Mouse (Mus musculus) cerebellum, adult 11 months (tissue): ENCODE measurements around the gene S100b.

Experiments used
- DNase-seq: peaks from one replicate; pipeline ENCODE4 v3.0.0; 2022

Gene S100b

DNA sequence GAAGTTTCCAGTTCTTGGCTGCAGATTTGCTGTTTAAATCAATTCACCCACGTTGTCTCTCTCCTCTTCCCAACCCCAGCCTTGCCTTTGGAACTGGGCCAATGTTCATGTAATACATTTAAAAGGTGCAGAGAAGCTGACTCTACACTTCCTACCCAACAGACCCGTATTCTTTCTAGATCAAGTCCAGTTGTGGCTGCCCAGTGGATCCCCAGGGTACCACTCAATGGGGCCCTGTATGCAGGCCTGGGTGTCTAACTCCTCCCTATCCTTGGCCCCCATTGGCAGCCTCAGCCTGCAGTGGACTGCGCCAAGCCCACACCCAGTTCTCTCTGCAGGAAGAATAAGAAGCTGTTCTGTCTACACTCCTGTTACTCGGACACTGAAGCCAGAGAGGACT lies at the start of gene S100b:
Gene S100b (plus strand): TSS at position 318 of the 400 bp plus-strand sequence.
- no peak for DNase-seq

DNA sequence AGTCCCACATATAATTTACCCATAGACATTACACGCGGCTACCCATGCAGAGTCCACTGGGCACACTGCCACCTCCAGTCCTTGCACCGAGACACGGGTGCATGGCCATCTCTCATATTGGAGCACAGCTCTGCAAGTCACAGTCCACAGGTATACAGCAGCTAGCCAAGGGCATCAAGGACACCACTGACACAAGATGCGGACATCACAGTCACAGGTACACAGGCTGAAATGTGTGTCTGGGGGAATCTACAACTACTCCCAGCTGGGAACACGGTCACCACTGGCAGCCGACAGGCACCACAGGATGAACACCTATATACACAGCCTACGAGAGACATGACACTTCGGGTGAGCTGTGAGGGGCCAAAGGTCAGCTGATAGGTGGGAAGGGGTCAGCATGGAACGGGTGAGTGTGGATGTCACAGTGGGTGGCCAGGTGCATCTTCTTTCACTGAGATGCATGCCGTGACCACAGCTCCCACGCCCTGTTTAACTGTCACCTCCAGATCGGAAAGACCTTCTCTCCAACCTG lies 46.3 kb upstream of the S100b start:
- no peak for DNase-seq

DNA sequence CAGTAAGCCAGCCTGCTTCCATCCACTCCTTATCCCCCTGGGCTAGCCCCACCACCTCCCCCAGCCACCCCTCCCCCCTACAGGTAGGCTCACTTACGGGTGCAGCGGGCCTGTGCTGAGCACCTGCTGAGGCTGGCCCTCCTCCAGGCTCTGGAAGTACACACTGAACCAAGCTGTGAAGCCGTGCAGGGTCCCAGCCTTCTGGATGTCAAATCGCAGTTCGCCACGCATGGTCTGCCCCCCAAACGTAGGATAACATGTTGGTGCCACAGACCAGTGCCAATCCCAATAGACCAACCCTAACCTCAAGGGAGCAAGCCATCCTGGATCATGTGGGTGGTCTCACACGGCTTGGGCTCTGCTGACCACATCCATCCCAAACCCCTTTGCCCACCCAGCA lies 44.4 kb upstream of the S100b start:
- no peak for DNase-seq

DNA sequence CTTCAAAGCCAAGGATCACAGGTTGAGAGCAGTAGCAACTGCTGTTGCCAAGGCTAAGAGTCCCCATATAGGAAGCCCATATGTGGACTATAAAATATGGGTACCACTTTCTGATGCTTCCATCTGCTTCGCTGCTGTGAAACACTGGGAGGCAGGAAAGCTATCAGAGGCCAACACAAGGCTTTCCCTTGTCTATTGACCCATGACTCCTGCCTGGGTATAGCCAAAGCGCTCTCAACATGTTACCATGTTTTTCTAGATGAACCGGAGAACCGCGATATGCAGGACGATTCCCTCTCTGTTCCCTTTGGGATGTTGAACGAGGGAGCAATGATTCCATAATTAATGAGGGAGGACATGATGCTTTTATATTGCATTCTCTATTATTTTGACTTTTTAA lies 42.8 kb upstream of the S100b start:
- DNase-seq: no peak

DNA sequence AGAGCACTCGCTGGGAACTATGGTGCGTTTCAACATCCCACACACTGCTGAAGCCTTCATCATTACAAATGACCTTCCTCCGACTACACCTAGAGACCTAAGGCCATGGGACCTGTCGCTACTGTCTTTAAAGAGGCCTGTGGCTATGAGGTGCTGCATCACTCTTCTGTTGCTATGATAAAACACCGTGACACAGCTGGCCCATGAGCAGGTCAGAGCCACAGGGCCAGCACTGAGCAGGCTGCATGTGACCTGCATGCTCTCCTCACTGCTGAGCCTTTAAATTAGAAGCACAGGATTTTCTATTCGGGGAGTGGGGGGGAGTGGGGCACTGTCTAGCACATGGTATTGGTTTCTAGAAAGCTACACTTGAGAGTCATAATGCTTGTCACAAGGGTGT lies 41.5 kb upstream of the S100b start:
- no peak for DNase-seq

DNA sequence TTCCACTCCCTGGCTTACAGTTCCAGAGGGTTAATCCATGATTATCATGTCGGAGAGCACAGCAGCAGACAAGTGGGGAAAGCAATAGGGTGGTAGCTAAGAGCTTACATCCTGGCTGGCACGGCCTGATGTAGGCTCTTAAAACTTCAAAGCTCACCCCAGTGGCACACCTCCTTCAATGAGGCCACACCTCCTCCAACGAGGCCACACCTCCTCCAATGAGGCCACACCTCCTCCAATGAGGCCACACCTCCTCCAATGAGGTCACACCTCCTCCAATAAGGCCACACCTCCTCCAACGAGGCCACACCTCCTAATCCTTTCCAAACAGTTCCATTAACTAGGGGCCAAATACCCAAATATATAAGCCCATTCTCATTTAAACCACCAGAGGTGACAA lies 39.5 kb upstream of the S100b start:
- DNase-seq: no peak

DNA sequence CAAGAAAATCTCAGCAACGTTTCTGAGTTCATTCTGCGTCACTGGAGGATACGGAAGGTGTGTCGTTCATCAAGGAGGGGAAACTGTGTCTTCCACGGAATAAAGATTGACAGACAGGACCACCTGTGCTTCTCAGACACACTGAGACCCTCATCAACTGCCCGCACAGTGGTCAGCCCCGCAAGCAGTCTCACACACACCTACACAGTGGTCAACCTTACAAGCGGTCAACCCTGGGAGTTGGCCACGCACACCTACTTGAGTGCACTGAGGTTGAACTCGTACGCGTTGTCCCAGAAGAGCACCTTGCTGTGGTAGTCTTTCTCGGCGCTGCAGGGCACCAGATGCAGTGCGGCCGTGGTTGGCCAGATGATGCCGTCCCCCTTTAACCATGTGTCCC lies 36.6 kb upstream of the S100b start:
- DNase-seq: no peak

DNA sequence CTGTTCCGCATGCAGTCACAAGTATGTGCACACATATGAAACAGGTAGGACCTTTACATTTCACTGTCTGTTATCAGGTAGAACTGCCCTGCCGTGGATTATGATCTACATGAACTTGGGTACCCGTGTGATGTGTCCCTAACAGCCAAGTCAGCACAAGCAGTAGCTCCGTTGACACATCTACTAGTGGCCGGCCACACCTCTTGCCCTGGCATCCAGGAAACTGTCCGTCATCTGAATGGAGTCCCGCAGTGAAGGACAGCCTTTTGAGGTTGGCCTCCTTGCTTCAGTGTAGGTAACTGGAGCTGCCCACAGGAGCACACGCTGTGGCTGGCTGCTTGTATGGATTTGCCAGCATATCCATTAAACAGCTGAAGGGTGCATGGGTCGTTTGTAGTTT lies 35.4 kb upstream of the S100b start:
- no peak for DNase-seq

DNA sequence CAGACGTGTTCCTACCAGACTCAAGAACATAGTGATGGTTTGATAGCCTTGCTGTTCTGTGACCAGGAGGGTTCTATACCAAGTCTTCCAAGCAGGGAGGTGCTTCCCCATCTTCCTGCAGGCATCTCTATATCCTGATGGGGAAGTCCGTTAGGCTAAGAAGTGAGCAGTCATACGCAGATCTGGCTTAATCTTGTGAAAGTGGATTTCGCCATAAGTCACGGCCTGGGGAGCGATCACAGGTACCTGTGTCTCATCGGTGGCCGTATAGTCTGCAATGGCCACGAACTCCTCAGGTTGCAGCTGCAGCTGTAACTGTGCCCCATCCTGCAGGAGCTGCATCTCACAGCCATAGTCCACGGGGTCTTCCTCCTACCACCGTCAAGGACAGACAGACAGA lies 27.7 kb upstream of the S100b start:
- DNase-seq: no peak

DNA sequence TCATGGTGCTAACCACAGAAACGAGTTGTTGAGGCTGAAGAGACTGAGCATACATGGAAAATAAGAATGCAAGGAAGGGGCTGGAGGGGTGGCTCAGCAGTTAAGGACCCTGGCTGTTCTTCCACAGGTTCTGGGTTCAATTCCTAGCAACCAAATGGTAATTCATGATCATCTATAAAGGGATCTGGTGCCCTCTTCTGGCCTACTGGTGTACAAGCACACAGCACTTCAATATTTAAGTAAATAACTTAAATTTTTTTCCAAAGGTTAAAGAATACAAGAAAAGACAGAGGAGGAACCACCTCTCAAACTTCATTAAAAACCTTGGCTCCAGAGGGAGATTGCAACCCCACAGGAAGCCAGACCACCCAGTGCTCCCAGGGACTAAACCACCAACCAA lies 24.0 kb upstream of the S100b start:
- DNase-seq: no peak

DNA sequence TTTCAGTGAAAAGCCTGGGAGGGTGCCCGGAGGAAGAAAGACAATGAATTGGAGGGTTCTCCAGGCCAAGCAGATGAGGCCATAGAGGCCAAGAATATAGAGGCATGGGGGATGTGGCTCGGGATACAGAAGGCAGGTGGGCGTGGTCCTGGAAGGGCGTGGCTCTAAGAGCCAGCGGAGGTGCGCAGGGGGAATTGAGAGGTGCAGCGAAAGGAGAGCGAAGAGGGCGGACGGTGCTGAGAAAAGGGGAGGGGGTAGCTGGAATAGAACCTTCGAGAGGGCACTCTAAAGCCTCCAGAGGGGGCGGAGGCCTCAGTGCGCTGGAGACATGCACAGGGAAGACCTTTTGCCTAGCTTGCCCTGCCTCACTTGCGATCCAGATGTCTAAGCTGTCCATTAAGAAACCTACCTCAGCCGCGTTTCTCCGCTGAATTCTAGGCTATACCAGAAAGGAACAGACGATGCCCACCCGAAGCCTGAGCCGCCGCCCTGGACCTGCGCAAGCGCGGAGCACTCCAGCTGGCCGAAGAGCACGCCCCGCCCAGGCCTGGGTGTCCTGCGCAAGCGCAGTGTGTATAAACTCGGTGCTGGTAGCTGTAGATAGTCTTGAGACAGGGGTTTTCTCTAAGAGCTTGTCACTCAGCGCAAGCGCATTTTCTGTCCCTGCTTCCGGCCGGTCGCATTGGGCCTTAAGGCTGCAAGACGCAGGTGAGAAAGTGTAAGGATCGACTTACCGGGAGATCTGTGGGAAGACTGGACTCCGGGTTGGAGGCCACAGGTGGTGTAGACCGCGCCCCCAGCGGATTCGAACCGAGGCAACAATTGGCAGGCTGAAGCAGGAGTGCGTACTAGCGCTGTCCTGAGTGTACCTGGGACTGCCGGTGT lies 16.1 kb upstream of the S100b start, which contains the start of gene Prmt2:
Gene Prmt2 (minus strand): TSS at position 525 of the 885 bp plus-strand sequence.
- DNase-seq: peak; percentile 86

DNA sequence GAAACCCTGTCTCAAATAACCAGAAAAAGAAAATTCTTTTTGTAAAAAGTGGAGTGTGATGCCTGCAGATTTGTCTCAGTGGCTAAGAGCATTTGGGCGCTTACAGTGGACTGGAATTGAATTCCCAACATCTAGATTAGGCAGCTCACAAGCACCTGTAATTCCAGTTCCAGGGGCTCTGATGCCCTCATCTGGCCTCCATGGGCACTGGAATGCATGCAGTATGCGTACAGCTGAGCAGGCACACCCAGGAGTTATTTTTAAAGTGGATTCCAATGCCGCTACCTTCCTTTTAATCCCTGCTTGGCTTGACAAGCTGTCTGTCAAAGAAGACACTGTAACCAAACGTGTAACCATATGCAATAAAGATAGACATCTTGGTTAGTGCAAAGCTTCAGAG lies 14.3 kb upstream of the S100b start:
- no peak for DNase-seq

DNA sequence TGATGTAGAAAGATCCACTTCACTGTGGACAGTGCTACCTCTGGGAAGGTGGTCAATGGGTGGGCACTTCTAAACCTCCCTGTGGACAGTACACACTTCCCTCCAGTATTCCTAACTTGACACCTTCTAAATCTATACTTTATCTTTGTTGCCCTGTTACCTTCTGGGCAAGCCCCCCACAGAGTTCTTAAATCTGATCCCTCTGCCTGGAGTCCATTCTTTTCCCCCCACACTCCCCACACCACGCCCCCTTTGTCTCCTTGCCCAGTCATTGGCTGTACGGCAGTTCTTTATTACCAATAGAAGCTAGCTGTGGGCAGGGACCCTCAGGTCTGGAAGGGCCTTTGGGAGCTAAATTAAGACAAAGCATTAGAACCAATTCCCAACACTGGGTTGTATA lies 8.5 kb upstream of the S100b start:
- no peak for DNase-seq

DNA sequence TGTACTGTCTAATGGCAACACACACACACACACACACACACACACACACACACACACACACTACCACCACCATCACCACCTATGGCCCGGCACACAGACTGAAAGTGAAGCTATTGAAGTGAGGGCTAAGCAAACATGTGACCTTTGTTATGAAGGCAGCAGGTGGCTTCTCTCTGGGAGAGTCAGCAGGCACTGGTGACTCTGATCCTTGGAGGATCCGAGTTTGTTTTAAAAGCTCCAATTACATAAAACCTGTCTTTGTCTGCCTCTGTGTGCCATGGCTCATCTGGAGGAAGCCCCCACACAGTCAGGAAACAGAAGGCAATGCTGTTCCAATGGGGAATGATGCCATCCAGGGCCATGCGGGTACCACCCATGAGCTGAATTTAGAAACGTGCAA lies 7.1 kb upstream of the S100b start:
- DNase-seq: no peak

DNA sequence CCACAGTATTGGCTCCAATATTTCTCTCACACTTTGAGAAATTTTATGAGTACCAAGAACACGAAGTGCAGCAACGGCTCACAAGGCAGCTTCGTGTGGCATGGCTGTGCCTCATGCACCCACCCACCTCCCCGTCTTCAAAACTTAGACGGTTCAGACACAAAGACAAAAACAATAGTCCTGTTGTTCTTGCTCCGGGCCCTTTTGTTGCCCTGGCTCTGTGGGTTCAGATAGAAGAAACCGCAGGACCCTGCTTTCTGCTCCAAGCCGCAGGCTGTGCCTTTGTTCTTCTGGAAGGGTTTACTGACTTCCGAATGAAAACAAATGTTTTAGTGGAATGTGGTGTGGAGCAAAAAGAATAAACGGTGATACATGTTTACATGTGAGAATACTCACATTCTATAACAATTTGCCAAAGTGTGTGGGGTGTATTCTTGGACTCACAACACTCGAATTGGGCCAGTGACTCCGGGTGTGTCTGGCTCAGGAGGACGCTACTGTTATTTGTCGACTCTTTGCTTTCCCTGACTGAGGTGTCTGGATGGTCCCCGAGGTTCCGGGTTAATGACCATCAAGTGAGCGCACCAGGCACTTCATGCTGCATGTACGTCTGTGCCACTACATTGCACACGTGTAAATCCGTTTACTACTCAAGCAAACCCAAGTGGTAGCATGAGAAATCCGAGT lies 5.5 kb upstream of the S100b start:
- DNase-seq: no peak

DNA sequence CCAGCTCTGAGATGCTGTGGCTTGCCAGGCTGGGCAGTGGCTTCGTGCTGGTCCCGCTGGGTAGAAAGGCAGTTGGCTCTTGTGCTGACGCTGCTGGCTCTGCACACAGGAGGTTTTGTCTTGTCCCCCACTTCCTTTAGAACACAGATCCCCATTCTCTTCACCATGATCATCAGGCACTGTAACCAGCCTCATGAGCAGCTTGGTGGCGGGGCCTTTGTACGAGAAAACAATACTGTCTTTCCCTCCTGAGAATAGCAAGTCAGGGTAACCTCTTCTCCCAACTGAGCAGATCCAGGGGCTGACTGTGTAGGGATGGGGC lies 5.0 kb upstream of the S100b start:
- no peak for DNase-seq

DNA sequence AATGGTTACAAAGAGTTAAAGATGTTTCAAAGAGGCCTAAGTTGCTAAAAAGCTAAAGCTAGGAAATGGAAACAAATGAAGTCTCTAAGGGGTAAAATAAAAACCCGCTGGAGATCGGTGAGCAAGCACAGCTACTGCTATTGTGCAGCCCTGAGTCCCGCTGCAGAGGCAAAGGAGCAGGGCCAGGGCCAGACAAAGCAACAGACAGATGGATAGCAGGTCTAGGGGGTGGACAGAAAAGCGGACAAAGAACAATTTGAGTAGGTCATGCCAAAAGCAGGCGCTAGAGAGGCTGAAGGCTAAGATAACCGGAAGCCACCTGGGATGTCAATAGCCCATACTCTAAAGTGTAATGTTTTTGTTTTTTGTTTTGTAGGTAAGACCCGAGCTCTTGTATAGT lies 2.8 kb upstream of the S100b start:
- DNase-seq: no peak

DNA sequence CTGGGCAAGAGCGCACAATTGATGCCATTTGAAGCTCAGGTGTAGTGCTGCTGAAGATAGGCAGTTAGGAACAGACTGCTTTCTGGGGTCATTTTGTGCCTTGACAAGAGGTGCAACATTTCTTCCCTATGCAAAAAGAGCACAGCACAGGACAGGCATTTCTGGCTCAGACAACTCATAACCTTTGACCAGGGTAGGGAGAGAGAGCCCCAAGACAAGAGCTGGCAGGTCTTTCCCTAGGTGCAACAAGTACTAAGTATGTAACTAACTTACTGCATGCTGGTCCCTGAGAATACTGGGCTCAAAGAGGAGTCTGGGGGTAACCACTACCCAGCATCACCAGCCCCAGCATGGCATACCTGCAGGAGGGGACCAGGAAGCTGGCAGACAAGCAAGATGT lies 574 bp upstream of the S100b start:
- DNase-seq: no peak

DNA sequence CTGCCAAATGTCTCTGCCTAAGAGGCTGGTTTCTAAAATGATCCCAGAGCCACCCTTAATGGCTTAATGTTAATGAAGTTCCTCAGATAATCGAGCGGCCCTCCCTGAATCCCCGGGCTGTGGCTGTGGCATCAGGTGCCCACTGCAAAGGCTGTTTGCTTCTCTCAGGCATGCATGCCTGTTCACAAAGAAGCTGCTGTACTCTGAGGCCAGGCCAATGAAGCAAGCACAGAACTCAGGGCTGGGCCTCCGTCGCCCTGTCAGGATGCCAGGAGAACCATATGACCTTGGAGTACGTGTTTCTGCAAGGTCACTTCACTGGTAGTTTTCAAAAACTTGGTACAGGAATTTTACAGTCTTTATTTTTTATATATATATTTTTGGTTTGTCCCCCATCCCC lies 2.0 kb downstream of the S100b start:
- no peak for DNase-seq

DNA sequence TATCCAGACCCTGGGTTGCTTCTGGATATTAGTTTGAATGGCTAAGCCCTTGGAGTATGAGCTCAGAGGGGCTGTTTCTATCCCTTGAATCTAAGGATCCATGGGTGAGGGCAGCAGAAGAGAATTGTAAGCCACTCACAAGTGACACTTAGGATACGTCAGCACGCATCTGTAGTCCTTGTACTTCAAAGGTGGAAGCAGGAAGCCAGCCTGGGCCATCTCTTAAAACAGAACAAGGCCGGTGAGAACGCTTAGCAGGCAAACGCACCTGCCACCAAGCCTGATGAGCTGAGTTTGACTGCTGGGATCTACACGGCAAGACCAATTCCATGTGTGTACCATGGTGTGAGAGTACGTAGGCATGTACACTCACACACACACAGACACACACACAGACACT lies 3.6 kb downstream of the S100b start:
- no peak for DNase-seq

DNA sequence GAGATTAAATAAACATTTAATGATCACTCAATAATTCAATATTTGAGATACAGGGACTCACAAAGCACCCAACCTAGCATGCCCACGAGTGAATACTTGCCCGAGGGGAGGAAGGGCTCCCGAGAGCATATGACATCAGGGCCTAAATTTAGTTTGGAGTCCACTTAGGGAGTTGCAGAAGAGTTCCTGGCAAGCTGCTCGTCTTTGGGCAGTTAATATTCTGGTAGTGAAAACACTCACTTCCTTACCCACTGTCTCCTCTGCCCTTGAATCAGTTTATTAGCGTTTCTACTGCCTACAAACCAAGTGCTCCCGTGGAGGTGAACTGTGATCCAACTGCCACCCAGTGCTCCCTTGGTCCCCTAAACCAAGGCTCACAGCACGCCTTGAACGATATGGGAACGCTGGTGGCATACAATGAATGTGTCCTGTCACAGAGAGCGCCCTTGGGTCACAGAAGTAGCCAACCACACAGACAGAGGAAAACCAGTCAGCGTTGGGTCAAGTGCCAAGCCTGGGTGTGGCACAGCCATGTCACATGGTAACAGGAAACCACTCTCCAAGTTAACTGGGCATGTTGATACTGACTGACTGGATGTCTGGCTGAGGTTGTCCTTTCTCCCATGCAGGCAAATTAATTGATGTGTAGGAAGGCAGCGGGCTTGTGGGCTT lies 4.2 kb downstream of the S100b start:
- DNase-seq: no peak

DNA sequence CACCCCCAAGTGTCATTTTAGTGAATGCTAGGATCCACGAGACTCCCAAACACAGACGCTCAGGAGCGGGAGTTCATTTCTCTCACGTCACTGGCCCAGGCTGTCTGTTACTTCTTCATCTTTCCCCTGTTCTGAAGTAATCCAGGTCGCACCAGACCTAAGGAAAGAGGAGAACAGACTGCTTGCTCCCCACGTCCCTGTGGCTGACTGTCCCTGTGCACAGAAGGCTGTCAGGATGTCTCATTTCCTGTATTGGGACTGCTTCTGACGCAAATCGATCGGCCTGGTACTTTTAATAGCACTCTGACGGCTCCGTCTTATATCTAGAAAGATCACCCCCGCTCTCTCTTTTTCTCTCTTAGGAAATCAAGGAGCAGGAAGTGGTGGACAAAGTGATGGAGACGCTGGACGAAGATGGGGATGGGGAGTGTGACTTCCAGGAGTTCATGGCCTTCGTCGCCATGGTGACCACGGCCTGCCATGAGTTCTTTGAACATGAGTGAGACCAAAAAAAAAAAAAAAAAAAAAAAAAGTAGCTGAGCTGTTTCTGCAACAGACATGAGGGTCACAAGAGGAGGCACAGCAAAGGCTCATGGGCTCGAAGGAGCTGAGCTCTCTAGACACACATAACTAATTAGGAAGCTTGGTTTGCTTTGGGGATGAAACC lies 6.0 kb downstream of the S100b start:
- no peak for DNase-seq

DNA sequence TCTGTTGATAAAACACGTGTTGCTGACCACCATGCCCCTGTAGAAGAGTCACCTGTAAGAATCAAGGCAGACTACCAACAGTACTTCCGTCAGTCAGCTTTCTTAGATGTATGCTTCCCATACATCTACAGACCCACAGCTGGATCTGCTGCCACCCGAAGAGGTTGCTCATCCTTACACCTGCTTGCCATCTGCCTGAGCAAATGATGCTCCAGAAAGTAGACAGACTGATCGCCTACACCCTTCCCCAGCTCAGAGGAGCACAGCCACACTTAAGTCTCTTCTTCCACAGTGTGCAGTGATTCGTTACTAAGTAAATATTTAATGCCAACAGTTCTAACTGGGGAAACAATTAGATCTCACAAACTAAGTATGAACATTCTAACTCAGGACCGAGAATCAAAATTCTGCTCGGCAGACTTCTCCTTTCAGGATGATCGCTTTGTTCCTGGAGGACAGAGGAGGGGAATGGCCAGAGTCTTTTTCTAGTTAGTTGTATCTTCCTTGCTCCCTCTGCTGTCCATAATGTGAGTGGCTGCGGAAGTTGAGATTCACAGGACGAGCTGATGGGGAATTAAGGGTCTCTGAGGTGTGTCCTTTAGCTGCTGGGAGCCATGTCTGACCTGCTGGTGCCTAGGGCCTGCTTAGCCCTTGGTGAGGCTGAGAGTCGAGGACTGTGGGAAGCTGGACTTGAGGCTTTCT lies 6.9 kb downstream of the S100b start:
- DNase-seq: no peak
